Mouse (Mus musculus) spleen, postnatal 10 days (tissue): Measurements from ENCODE around the gene Rab11b.

ENCODE experiments used
- DNase-seq, 2 experiments: peaks; one replicate each; pipeline ENCODE4 v3.0.0; 2021 to 2022; ENCODE audit warnings: low spot score in 2 of 2

The Rab11b gene

DNA sequence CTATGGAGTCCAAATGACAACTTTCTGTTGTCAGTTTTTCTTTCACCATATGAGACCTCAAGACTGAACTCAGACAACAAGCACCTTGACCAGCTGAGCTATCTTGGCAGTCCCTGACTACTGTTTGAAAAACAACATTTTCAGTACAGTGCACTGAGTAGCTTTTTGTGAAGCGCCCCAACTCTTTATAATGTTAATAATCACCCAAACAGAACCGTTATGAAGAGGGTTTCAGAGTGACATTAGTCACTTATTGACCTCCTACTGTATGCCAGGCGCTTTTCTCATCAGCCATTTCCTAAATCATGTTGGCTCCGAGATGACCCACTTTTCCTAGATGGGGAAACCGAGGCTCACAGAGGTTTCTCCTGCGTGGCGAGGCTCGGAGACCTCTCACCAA, 42.3 kb downstream of the Rab11b start:
- DNase-seq = no peak

- peak in 1 of 2 experiments; percentile 40 for DNase-seq
These were observed 43.1 kb downstream of the Rab11b start for GRCm38 (mm10) chr17:33717246-33717645.

GRCm38 (mm10) chr17:33714779-33715178, 45.6 kb downstream of the Rab11b start:
- peak in 1 of 2 experiments; percentile 28 for DNase-seq

DNA sequence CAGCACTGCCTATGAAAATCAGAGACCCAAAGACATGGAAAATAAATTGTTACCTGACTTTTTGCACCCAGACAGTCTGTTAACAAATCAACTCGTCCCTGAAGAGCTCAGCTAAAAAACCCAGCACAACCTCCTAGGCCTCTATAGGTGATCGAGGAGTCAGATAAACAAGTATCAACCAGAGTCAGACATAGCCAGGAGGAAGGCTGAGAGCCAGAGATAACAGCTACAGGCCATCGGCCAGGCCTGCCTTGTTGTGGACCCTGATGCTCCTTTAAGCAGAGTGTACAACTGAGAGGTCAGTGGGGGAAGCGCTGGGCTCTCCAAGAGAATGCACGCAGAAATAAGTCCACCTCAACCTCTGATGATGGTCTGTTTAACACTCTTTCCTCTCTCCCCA, 47.1 kb downstream of the Rab11b start:
- peak; percentile 58 to 73 for DNase-seq

DNA sequence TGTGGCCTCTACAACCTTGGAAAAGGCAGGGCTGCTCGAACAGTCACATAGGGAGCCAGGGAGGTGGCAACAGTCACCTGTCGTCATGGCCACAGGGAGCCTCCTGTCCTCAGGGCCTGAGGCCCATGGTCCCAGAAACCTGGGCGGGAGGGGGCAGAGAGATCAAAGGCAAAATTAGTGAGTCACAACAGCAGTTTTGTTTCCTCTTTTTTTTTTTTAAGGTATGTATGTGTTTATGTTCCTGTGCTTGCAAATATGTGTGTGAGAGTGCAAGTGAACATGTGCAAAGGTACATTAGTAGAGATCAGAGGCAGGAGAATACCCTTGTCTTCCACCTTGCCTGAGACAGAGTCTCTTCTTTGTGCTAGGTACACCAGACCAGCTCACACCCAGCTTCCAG, 50.5 kb downstream of the Rab11b start:
- no peak for DNase-seq

- DNase-seq = no peak
These were observed 57.2 kb downstream of the Rab11b start for GRCm38 (mm10) chr17:33703091-33703490.

DNA sequence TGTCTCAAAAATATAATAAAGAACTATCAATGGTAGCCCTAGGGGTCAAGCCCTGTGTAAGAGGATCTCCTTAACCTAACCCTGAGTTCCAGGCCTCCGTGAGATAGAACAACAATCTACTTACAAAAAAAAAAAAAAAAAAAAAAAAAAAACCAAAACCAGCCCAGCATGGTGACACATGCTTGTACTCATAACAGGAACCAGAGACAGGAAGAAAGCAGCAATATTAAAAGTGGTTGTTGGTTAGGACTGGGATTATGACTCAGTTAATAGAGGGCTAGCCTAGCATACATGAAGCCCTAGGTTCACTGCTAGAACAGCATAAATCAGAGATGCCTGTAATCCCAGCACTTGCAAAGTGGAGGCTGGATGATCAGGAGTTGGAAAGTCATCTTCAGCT, 58.2 kb downstream of the Rab11b start:
- DNase-seq = no peak

GRCm38 (mm10) chr17:33695471-33695870, 64.9 kb downstream of the Rab11b start:
- no peak for DNase-seq
